Mouse (Mus musculus) intestine, postnatal 0 days (tissue): ENCODE results near the gene Rfx1. TPM values are rescaled to one million over a fixed set of nuclear protein-coding genes. Genes with fewer than 3 reads are reported as not detected.
A peak's percentile ranks its signal among the peaks of the same experiment; 100 is the strongest.

Source experiments
- ATAC-seq: fragments of 200-750 bp; cut with Nextera tagmentation; 2 replicates; pipeline ENCODE4 v1.8.0; 2017; ENCODE audit warnings: mild to moderate bottlenecking, moderate TSS enrichment, moderate library complexity
- H3K27ac ChIP-seq: fragments of 300-500 bp; sonication (generic); 2 replicates; pipeline ENCODE4 v1.5.1; 2014; ENCODE audit warnings: mild to moderate bottlenecking, low read depth, low read length, moderate library complexity
- H3K27me3 ChIP-seq: fragments of 300-500 bp; sonication (generic); replicated peaks from 2 replicates; pipeline ENCODE4 v1.6.1; 2014; ENCODE audit warnings: low read length, mixed read lengths; ENCODE audit not compliant: control insufficient read depth, insufficient read depth
- H3K36me3 ChIP-seq: fragments of 300-500 bp; sonication (generic); 2 replicates; pipeline ENCODE4 v1.6.1; 2014; ENCODE audit warnings: mild to moderate bottlenecking, moderate library complexity; ENCODE audit not compliant: control insufficient read depth, insufficient read depth
- H3K4me1 ChIP-seq: fragments of 300-500 bp; sonication (generic); replicated peaks from 2 replicates; pipeline ENCODE4 v1.6.1; 2014; ENCODE audit warnings: antibody characterized with exemption, low read length, mixed read lengths; ENCODE audit not compliant: control insufficient read depth, insufficient read depth
- H3K4me2 ChIP-seq: fragments of 300-500 bp; sonication (generic); replicated peaks from 2 replicates; pipeline ENCODE4 v1.6.1; 2014; ENCODE audit warnings: low read depth, mild to moderate bottlenecking, moderate library complexity
- H3K4me3 ChIP-seq: fragments of 300-500 bp; sonication (generic); 2 replicates; pipeline ENCODE4 v1.5.1; 2014; ENCODE audit warnings: low read depth, low read length
- H3K9ac ChIP-seq: fragments of 300-500 bp; sonication (generic); 2 replicates; pipeline ENCODE4 v1.6.1; 2014; ENCODE audit warnings: mild to moderate bottlenecking, low read depth, low read length
- H3K9me3 ChIP-seq: fragments of 300-500 bp; sonication (generic); 2 replicates; pipeline ENCODE4 v1.6.1; 2016; ENCODE audit warnings: mixed run types; ENCODE audit not compliant: control insufficient read depth
- CTCF ChIP-seq: sonication (generic); IDR thresholded peaks from 2 replicates; pipeline ENCODE4 v1.5.1; 2016; ENCODE audit warnings: low read depth, mild to moderate bottlenecking, control low read depth, antibody characterized with exemption, moderate library complexity
- WGBS: fragments of 180-500 bp; shearing (Covaris S2); extraction: QIAGEN DNeasy Blood & Tissue Kit; methylation state at CpG from one replicate; pipeline ENCODE4 v1.1.7; 2014; 5-methylcytosine and 5-hydroxymethylcytosine counted together
- polyA plus RNA-seq: library from polyadenylated mRNA; unstranded; fragments of >200 nt; fragmentation: Nextera tagmentation; extraction: Ambion mirVana; gene quantifications from 2 replicates; pipeline ENCODE4 v1.2.1, GENCODE M21; 2015

Gene Rfx1
- polyA plus RNA-seq, 1 experiment from 2014 or later = 3.3 TPM

GRCm38 (mm10) chr8:84069750-84070149 is 3.1 kb downstream of the Rfx1 start:
- H3K9ac ChIP-seq = no peak overlapping the region
- H3K36me3 ChIP-seq = 0 out of 2 replicates have a peak, but pooled peaks cover 3% of the 10 kb centered on the region
- peak overlapping the region; percentile 62 for H3K27ac ChIP-seq
- TF ChIP-seq CTCF = no peak
- no peaks in the 10 kb centered on the region; the same call in none of the 2 replicates for H3K4me1 ChIP-seq
- H3K9me3 ChIP-seq = no peaks in the 10 kb centered on the region
- no peak for ATAC-seq
- H3K4me2 ChIP-seq = no peak overlapping the region
- H3K27me3 ChIP-seq = no peaks in the 10 kb centered on the region
- H3K4me3 ChIP-seq = no peak overlapping the region
- 68% methylated on average over 2 of the region's 2 CpGs for WGBS

GRCm38 (mm10) chr8:84070241-84070640 is 3.6 kb downstream of the Rfx1 start:
- Histone ChIP-seq H3K9ac (no peak overlapping the region), H3K36me3 (peaks cover 3% of the 10 kb centered on the region; the same call in 1 of the 2 replicates), H3K4me1 (no peaks in the 10 kb centered on the region; the same call in none of the 2 replicates), H3K4me3 (no peak overlapping the region), H3K27ac (no peak overlapping the region), H3K9me3 (no peaks in the 10 kb centered on the region), H3K27me3 (no peaks in the 10 kb centered on the region), H3K4me2 (no peak overlapping the region)
- 81% methylated on average over 5 of the region's 5 CpGs for WGBS
- TF ChIP-seq CTCF = no peak
- no peak for ATAC-seq

GRCm38 (mm10) chr8:84070667-84071066 is 4.0 kb downstream of the Rfx1 start:
- no peak for TF ChIP-seq CTCF
- Histone ChIP-seq H3K27me3 (no peaks in the 10 kb centered on the region), H3K4me3 (no peak overlapping the region), H3K36me3 (peaks cover 8% of the 10 kb centered on the region; the same call in 1 of the 2 replicates), H3K9ac (no peak overlapping the region), H3K4me2 (no peak overlapping the region), H3K4me1 (no peaks in the 10 kb centered on the region; the same call in none of the 2 replicates), H3K27ac (no peak overlapping the region), H3K9me3 (no peaks in the 10 kb centered on the region)
- no peak for ATAC-seq
- 80% methylated on average over 2 of the region's 2 CpGs for WGBS

- no peaks in the 10 kb centered on the region; the same call in none of the 2 replicates for H3K4me1 ChIP-seq
These were observed 5.3 kb downstream of the Rfx1 start for GRCm38 (mm10) chr8:84071921-84072320.

GRCm38 (mm10) chr8:84072321-84072720 is 5.7 kb downstream of the Rfx1 start:
- Histone ChIP-seq H3K27ac (no peak overlapping the region), H3K36me3 (peaks cover 16% of the 10 kb centered on the region; the same call in 1 of the 2 replicates), H3K4me3 (no peak overlapping the region), H3K4me1 (no peaks in the 10 kb centered on the region; the same call in none of the 2 replicates), H3K9me3 (no peaks in the 10 kb centered on the region), H3K9ac (no peak overlapping the region), H3K27me3 (no peaks in the 10 kb centered on the region), H3K4me2 (no peak overlapping the region)
- 86% methylated on average over 10 of the region's 10 CpGs for WGBS
- no peak for TF ChIP-seq CTCF
- ATAC-seq = no peak

More at GRCm38 (mm10) chr8:84071921-84072320, 5.3 kb downstream of the Rfx1 start:
- Histone ChIP-seq H3K9me3 (no peaks in the 10 kb centered on the region), H3K27ac (no peak overlapping the region), H3K27me3 (no peaks in the 10 kb centered on the region), H3K9ac (no peak overlapping the region), H3K4me3 (no peak overlapping the region), H3K36me3 (peaks cover 16% of the 10 kb centered on the region; the same call in 1 of the 2 replicates), H3K4me2 (no peak overlapping the region)
- 66% methylated on average over 3 of the region's 3 CpGs for WGBS
- no peak for TF ChIP-seq CTCF
- ATAC-seq = no peak

- no peaks in the 10 kb centered on the region for H3K9me3 ChIP-seq
- TF ChIP-seq CTCF = no peak
- H3K27ac ChIP-seq = no peak overlapping the region
- ATAC-seq = no peak
- H3K36me3 ChIP-seq = peaks cover 16% of the 10 kb centered on the region; the same call in 1 of the 2 replicates
- no peaks in the 10 kb centered on the region for H3K27me3 ChIP-seq
- WGBS = 55% methylated on average over 10 of the region's 10 CpGs
- no peak overlapping the region for H3K9ac ChIP-seq
- H3K4me1 ChIP-seq = no peaks in the 10 kb centered on the region; the same call in none of the 2 replicates
- no peak overlapping the region for H3K4me3 ChIP-seq
- no peak overlapping the region for H3K4me2 ChIP-seq
These were observed 6.8 kb downstream of the Rfx1 start for GRCm38 (mm10) chr8:84073230-84073976.
